Mouse (Mus musculus) hindbrain, embryonic 11.5 days (tissue): ENCODE measurements around the gene Mbnl2. TPM values are rescaled to one million over a fixed set of nuclear protein-coding genes. Genes with fewer than 3 reads are reported as not detected.

Experiments
- ATAC-seq: fragments of 200-750 bp; cut with Nextera tagmentation; 2 replicates; pipeline ENCODE4 v1.8.0; 2017; ENCODE audit warnings: mild to moderate bottlenecking, moderate TSS enrichment, moderate library complexity; ENCODE audit not compliant: low FRiP score
- DNase-seq: peaks from one replicate; pipeline ENCODE4 v3.0.0-alpha.2; 2015; ENCODE audit warnings: low spot score
- H3K27ac ChIP-seq: fragments of 300-500 bp; sonication (generic); 2 replicates; pipeline ENCODE4 v1.5.1; 2014; ENCODE audit warnings: mild to moderate bottlenecking, low read depth, low read length
- H3K27me3 ChIP-seq: fragments of 300-500 bp; sonication (generic); 2 replicates; pipeline ENCODE4 v1.6.1; 2014; ENCODE audit warnings: mild to moderate bottlenecking, low read length, moderate library complexity, mixed read lengths; ENCODE audit not compliant: control insufficient read depth, insufficient read depth
- H3K36me3 ChIP-seq: fragments of 300-500 bp; sonication (generic); 2 replicates; pipeline ENCODE4 v1.6.1; 2014; ENCODE audit warnings: mild to moderate bottlenecking, low read length, moderate library complexity, mixed read lengths; ENCODE audit not compliant: control insufficient read depth, insufficient read depth
- H3K4me1 ChIP-seq: fragments of 300-500 bp; sonication (generic); replicated peaks from 2 replicates; pipeline ENCODE4 v1.6.1; 2014; ENCODE audit warnings: low read length, mixed read lengths; ENCODE audit not compliant: control insufficient read depth, insufficient read depth
- H3K4me2 ChIP-seq: fragments of 300-500 bp; sonication (generic); replicated peaks from 2 replicates; pipeline ENCODE4 v1.6.1; 2014; ENCODE audit warnings: mild to moderate bottlenecking, low read depth, low read length
- H3K4me3 ChIP-seq: fragments of 300-500 bp; sonication (generic); 2 replicates; pipeline ENCODE4 v1.5.1; 2014; ENCODE audit warnings: low read depth, low read length
- H3K9ac ChIP-seq: fragments of 300-500 bp; sonication (generic); 2 replicates; pipeline ENCODE4 v1.6.1; 2014; ENCODE audit warnings: low read depth, low read length
- H3K9me3 ChIP-seq: fragments of 300-500 bp; sonication (generic); 2 replicates; pipeline ENCODE4 v1.6.1; 2016; ENCODE audit warnings: low read length; ENCODE audit not compliant: control insufficient read depth
- WGBS: fragments of 180-500 bp; shearing (Covaris S2); extraction: QIAGEN DNeasy Blood & Tissue Kit; methylation state at CpG from one replicate; pipeline ENCODE4 v1.1.7; 2014; 5-methylcytosine and 5-hydroxymethylcytosine counted together
- polyA plus RNA-seq: library from polyadenylated mRNA; unstranded; fragments of >200 nt; fragmentation: Nextera tagmentation; extraction: Ambion mirVana; gene quantifications from 2 replicates; pipeline ENCODE4 v1.2.1, GENCODE M21; 2014

Mbnl2 gene
- polyA plus RNA-seq, 1 experiment from 2014 or later, result 50.1 TPM

DNA sequence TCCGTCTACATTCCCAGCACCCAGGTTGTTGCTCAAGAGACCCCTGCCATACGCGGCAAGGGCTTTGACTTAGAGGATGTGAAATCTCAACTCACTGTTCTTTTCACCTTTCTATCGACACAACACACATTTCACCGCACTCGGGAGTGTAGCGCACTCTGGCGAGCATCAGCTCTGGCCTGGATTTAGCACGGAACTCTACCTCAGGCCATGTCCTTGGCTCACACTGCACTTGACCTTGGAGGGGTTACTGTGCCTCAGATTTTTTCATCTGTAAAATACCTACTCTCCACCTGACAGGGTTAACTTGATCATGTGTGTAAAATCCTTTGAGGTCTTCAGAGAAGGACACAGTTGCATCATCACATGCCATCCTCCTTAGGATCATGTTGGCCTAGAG, 127.2 kb downstream of the Mbnl2 start:
- H3K36me3 ChIP-seq, result no peaks in the 10 kb centered on the region
- no peaks in the 10 kb centered on the region for H3K27me3 ChIP-seq
- 94% methylated on average over 9 of the region's 9 CpGs for WGBS
- H3K4me2 ChIP-seq, result no peak overlapping the region
- no peak overlapping the region for H3K27ac ChIP-seq
- H3K4me3 ChIP-seq, result no peak overlapping the region
- H3K4me1 ChIP-seq, result no peaks in the 10 kb centered on the region
- DNase-seq (no peak), ATAC-seq (no peak)
- no peaks in the 10 kb centered on the region for H3K9me3 ChIP-seq
- no peak overlapping the region for H3K9ac ChIP-seq

DNA sequence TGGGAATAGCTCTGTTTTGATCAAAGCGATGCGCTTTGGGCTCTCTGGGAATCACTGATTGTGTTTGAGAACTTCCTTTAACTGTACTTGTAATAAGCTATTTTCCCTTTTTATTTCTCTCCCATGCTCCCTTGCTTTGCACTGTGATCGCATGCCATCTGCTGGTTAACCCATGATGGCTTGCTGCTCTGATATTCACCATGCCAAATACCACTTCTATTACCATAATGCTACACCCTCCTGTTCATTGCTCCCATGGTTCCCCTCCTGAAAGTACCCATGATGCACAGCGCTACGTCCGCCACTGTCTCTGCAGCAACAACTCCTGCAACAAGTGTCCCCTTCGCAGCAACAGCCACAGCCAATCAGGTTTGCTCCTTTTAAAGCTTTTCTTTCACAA, 128.9 kb downstream of the Mbnl2 start:
- WGBS, result 97% methylated on average over 7 of the region's 7 CpGs
- Histone ChIP-seq H3K9ac (no peak overlapping the region), H3K36me3 (no peaks in the 10 kb centered on the region), H3K27me3 (no peaks in the 10 kb centered on the region), H3K4me2 (no peak overlapping the region), H3K4me1 (no peaks in the 10 kb centered on the region), H3K9me3 (no peaks in the 10 kb centered on the region), H3K27ac (no peak overlapping the region), H3K4me3 (no peak overlapping the region)
- no peak for ATAC-seq
- DNase-seq, result no peak

DNA sequence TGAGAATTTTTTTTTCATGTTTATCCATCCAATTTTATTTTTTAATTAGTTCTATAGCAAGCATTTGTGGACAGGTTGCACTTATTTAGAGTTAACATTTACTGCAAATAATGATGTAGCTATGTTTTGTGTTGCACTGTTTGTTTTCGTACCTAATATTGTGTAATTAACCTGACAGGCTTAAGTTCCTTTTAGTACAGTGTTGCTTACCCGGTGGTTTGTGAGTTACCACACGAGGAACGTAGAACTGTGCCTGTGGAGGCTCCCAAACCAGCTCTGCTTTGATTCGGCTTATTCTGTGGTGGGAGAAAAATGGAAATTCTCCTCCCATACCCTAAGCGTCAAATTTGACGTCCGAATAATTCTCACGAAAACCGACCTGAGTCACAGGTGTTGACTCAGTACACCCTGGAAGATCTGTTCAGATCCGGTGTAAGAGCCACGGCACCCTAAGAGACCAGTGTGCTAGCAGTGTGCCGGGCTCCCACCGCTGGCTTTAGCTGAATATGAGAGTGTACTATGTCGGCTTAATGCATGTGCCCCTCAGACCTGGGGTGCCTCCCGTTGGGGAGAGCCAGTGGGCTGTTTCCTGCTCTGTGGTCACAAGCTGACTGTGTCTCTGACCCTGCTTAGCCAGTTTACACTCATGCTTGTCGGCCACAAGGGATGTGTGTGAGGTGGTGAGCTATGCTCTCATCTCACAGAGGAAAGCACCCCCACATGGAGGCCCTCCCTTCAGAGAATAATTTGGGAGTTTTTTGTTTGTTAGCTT, 129.5 kb downstream of the Mbnl2 start:
- 91% methylated on average over 17 of the region's 17 CpGs for WGBS
- no peak overlapping the region for H3K4me3 ChIP-seq
- no peak overlapping the region for H3K27ac ChIP-seq

DNA sequence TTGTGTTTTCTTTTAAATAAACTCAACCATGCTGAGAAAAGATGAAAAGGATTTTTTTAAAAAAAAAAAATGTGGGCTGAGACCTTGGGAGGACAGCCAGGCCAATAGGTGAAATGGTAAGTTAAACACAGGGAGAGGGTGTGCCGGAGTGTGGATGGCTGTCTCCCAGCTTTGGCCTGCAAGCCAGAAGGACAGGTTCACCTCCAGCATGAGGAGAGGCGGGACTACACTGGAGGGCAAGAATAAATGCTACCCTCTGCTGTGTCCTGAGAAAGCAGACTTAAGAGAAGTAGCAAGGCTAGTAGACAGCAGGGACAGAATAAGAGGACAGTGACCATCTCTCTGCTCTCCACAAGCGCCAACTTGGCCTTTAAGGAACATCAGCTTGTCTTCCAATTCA, 130.1 kb downstream of the Mbnl2 start:
- DNase-seq (no peak), ATAC-seq (no peak)
- H3K9ac ChIP-seq, result no peak overlapping the region
- WGBS, result 93% methylated on average over 3 of the region's 3 CpGs
- H3K4me1 ChIP-seq, result no peaks in the 10 kb centered on the region
- no peak overlapping the region for H3K4me2 ChIP-seq
- H3K9me3 ChIP-seq, result no peaks in the 10 kb centered on the region
- H3K27ac ChIP-seq, result no peak overlapping the region
- no peak overlapping the region for H3K4me3 ChIP-seq
- no peaks in the 10 kb centered on the region for H3K27me3 ChIP-seq
- no peaks in the 10 kb centered on the region for H3K36me3 ChIP-seq

More for the DNA sequence above, 129.5 kb downstream of the Mbnl2 start:
- Histone ChIP-seq H3K9me3 (no peaks in the 10 kb centered on the region), H3K9ac (no peak overlapping the region), H3K4me1 (no peaks in the 10 kb centered on the region), H3K36me3 (no peaks in the 10 kb centered on the region), H3K27me3 (no peaks in the 10 kb centered on the region), H3K4me2 (no peak overlapping the region)
- ATAC-seq (no peak), DNase-seq (no peak)

DNA sequence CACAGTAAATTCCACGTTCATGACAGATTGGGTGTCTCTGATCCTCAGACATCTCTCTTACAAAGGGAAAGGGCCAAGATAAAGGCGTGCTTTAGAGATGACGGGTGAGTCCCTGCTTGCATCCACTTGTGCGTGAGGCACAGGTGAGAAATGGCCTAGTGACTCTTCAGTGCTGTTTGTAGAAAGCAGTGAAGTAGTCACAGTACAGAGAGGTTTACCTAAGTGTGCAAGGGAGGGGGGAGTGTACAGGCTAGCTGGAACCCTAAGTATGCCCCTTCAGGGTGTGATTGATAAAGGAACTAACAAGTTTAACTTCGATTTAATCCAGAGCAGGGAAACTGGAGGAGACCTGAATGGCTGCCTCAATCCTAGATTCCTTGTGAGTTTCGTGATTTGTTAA, 130.8 kb downstream of the Mbnl2 start:
- H3K27me3 ChIP-seq, result no peaks in the 10 kb centered on the region
- H3K4me3 ChIP-seq, result no peak overlapping the region
- ATAC-seq (no peak), DNase-seq (no peak)
- no peaks in the 10 kb centered on the region for H3K36me3 ChIP-seq
- no peak overlapping the region for H3K4me2 ChIP-seq
- no peaks in the 10 kb centered on the region for H3K4me1 ChIP-seq
- WGBS, result 88% methylated on average over 6 of the region's 6 CpGs
- no peak overlapping the region for H3K27ac ChIP-seq
- no peak overlapping the region for H3K9ac ChIP-seq
- H3K9me3 ChIP-seq, result no peaks in the 10 kb centered on the region

DNA sequence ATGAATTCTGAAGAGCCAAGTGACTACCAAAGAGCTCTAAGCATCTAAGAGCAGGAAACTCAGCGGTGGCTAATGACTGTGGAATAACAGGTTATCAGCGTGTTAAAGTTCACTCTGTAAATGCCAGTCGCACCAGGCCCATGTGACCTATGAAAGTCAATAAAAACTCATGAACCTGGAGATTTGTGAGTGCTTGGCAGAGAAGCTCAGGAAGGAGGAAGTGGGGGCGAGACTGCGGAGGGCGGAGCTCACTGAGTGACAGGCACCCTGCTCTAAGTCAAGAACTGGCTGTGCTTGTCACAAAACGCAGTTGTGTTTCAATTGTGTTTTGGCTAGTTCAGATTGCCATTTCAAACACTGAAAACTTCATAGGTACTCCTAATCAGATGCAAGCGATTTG, 131.4 kb downstream of the Mbnl2 start:
- Histone ChIP-seq H3K36me3 (no peaks in the 10 kb centered on the region), H3K27me3 (no peaks in the 10 kb centered on the region), H3K4me3 (no peak overlapping the region), H3K4me2 (no peak overlapping the region), H3K9me3 (no peaks in the 10 kb centered on the region), H3K4me1 (no peaks in the 10 kb centered on the region), H3K9ac (no peak overlapping the region), H3K27ac (no peak overlapping the region)
- DNase-seq (no peak), ATAC-seq (no peak)
- 88% methylated on average over 8 of the region's 8 CpGs for WGBS

DNA sequence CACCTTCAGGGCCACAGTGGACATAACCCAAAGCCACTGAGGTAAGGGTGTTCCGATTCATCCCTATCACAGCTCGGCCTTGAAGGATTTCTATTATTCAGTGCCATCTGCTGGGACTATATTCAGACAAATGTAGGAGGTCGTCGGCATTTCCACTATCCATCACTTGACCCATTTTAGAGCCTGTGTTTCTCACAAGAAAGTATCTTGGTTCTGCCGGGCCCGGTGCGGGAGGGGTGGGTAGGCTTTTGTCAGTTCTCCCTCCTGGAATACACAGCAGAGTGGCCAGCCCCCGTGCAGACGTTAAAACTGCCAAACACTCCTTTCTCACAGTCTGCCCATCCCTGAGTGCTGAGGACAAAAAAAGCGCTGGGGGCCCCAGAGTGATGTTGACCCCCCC, 134.4 kb downstream of the Mbnl2 start:
- WGBS, result 91% methylated on average over 10 of the region's 10 CpGs
- Histone ChIP-seq H3K27me3 (no peaks in the 10 kb centered on the region), H3K36me3 (no peaks in the 10 kb centered on the region), H3K4me1 (no peaks in the 10 kb centered on the region), H3K9me3 (no peaks in the 10 kb centered on the region), H3K27ac (no peak overlapping the region), H3K9ac (no peak overlapping the region), H3K4me2 (no peak overlapping the region), H3K4me3 (no peak overlapping the region)
- ATAC-seq (no peak), DNase-seq (no peak)

DNA sequence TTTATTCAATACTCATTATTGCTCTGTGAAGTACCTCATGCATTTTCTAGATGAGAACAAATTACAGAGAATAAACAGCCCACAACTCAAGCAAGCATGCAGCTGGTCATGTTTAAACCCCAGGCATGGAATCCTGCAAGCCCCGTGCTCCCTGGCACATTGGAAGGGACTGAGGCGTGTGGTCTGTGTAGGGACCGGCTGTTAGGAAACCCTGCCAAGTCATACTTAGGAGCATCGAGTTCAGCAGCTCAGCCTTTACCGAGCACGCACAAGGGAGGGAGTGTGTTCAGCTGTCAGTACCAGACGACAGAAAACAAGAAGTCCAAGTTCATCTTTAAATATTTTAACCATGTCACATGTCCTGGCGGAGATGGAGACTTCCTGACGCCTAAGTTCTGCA, 141.4 kb downstream of the Mbnl2 start:
- 88% methylated on average over 9 of the region's 9 CpGs for WGBS
- ATAC-seq (no peak), DNase-seq (no peak)
- Histone ChIP-seq H3K27me3 (no peaks in the 10 kb centered on the region), H3K4me3 (no peak overlapping the region), H3K36me3 (no peaks in the 10 kb centered on the region), H3K4me2 (no peak overlapping the region), H3K9me3 (no peaks in the 10 kb centered on the region), H3K27ac (no peak overlapping the region), H3K4me1 (no peaks in the 10 kb centered on the region), H3K9ac (no peak overlapping the region)

DNA sequence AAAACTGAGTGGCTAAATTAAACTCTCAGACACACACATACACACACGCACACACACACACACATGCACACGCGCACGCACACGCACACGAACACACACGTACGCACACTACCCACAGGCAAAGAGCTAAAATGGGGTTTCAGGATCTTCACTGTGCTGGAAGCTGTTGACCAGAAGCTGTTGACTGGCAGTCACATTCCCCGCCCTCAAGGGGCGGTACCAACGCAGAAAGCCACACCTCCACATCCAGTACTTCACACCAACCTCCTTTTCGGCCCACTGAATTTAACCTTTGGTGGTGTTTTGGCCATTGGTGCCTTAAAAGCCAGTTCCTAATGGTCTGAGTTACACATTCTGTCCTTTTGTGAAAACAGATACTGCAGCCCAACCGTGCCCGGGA, 143.5 kb downstream of the Mbnl2 start:
- no peak overlapping the region for H3K9ac ChIP-seq
- DNase-seq (peak; percentile 29), ATAC-seq (no peak)
- no peaks in the 10 kb centered on the region for H3K9me3 ChIP-seq
- no peak overlapping the region for H3K27ac ChIP-seq
- WGBS, result 67% methylated on average over 14 of the region's 14 CpGs
- H3K4me2 ChIP-seq, result no peak overlapping the region
- H3K27me3 ChIP-seq, result no peaks in the 10 kb centered on the region
- H3K4me1 ChIP-seq, result no peaks in the 10 kb centered on the region
- H3K36me3 ChIP-seq, result no peaks in the 10 kb centered on the region
- no peak overlapping the region for H3K4me3 ChIP-seq
